ENCODE assay signal across 8 mouse cellular contexts in the genomic region with DNA sequence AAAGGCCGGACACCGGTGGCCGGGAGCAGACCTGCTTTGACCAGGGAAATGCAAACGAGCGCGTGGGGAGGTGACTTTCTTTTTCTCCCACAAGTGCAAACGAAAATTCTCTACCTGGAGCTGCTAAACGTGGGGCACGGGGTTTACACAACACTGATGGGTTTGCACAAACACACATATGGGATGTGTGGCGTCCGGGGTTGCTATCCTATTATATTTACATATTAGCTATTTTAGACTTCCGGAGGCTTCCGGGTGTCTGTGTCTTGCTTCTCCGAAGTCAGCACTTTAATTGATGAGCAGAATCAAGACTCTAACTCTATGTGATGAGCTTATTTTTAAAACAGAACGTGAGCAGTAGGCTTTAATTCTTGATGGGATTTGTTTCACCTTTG. TPM values are rescaled to one million over a fixed set of nuclear protein-coding genes. Genes with fewer than 3 reads are reported as not detected.
DNase-seq lines count a peak whose midpoint lies in the region; TF ChIP-seq lines count a peak whose summit lies in the region.

No protein-coding gene starts in this region.

- peaks cover 2% of the 10 kb centered on the region; the same call in 1 of the 2 replicates for H3K4me1 ChIP-seq in heart, adult 2 months (ENCODE audit: control insufficient read depth, insufficient read depth, low read length)
- H3K4me1 ChIP-seq in E14TG2a.4 (replicated peaks; ENCODE audit: low read depth, low read length), result peaks cover 13% of the 10 kb centered on the region
- peaks cover 15% of the 10 kb centered on the region for H3K4me1 ChIP-seq in hindbrain, embryonic 10.5 days (replicated peaks)
- peaks cover 20% of the 10 kb centered on the region for H3K4me1 ChIP-seq in megakaryocyte, embryonic 14.5 days

- peak overlapping the region; percentile 63 for H3K4me3 ChIP-seq in heart, adult 2 months
- H3K4me3 ChIP-seq in E14TG2a.4 (replicated peaks; ENCODE audit: low read length), result peak overlapping the region; percentile 85
- peak overlapping the region; percentile 78 for H3K4me3 ChIP-seq in hindbrain, embryonic 10.5 days
- peak overlapping the region; percentile 94 for H3K4me3 ChIP-seq in megakaryocyte, embryonic 14.5 days (replicated peaks)

- no peaks in the 10 kb centered on the region for H3K79me2 ChIP-seq in heart, adult 2 months (replicated peaks; ENCODE audit: control insufficient read depth, insufficient read depth, low read length)

- H3K9me3 ChIP-seq in E14TG2a.4 (ENCODE audit: low read length), result no peaks in the 10 kb centered on the region
- H3K9me3 ChIP-seq in hindbrain, embryonic 10.5 days, result no peaks in the 10 kb centered on the region
- no peaks in the 10 kb centered on the region for H3K9me3 ChIP-seq in megakaryocyte, embryonic 14.5 days

- no peak for TF ChIP-seq CTCF in heart, adult 2 months (IDR thresholded peaks at IDR 0.05)
- no peak for TF ChIP-seq CTCF in E14TG2a.4 (conservative IDR thresholded peaks at IDR 0.05; ENCODE audit: low read length)

- no peak for DNase-seq in heart, adult 2 months
- DNase-seq in heart, adult 9 months (ENCODE audit: low spot score in 2 of 2), result no peak
- DNase-seq in hindbrain, embryonic 10.5 days (ENCODE audit: low spot score), result no peak
- DNase-seq in adrenal gland, postnatal 36 days, result no peak
- no peak for DNase-seq in thymus, postnatal 25 days
- DNase-seq in adrenal gland, postnatal 4 days (ENCODE audit: low spot score in 2 of 2), result no peak

- no peak for TF ChIP-seq POLR2A in heart, adult 2 months (IDR thresholded peaks at IDR 0.05; ENCODE audit: insufficient read depth, low read depth, low read length)

- peak overlapping the region; percentile 59 for H3K27ac ChIP-seq in heart, adult 2 months
- H3K27ac ChIP-seq in hindbrain, embryonic 10.5 days, result peak overlapping the region; percentile 79; the same call in 1 of the 2 replicates

- TF ChIP-seq EP300 in heart, adult 2 months (IDR thresholded peaks at IDR 0.05; ENCODE audit: insufficient read depth, low read depth, low read length), result no peak

- no peaks in the 10 kb centered on the region for H3K36me3 ChIP-seq in heart, adult 2 months (ENCODE audit: control insufficient read depth, insufficient read depth, low read length)
- H3K36me3 ChIP-seq in E14TG2a.4 (ENCODE audit: insufficient read depth, low read length), result no peaks in the 10 kb centered on the region
- no peaks in the 10 kb centered on the region for H3K36me3 ChIP-seq in hindbrain, embryonic 10.5 days
- H3K36me3 ChIP-seq in megakaryocyte, embryonic 14.5 days (replicated peaks; ENCODE audit: low read length), result no peaks in the 10 kb centered on the region

- 13% methylated on average over 15 of the region's 15 CpGs for WGBS in heart, adult 2 months
- WGBS in hindbrain, embryonic 10.5 days, result 17% methylated on average over 15 of the region's 15 CpGs

- peak overlapping the region; percentile 91 for H3K9ac ChIP-seq in heart, adult 2 months (ENCODE audit: low read depth, low read length)

- intact Hi-C loops in heart, adult 2 months (cut with DNase I), result loop anchor here (5.0 kb wide), 1 partner anchor 80 kb away; no protein-coding TSS in a partner anchor

- no peaks in the 10 kb centered on the region for H3K27me3 ChIP-seq in heart, adult 2 months (ENCODE audit: control insufficient read depth, insufficient read depth, low read length)
- peaks cover 51% of the 10 kb centered on the region for H3K27me3 ChIP-seq in E14TG2a.4 (ENCODE audit: insufficient read depth, low read length)
- peaks cover 54% of the 10 kb centered on the region for H3K27me3 ChIP-seq in hindbrain, embryonic 10.5 days (ENCODE audit: insufficient read depth, poor library complexity, severe bottlenecking)
- peaks cover 22% of the 10 kb centered on the region for H3K27me3 ChIP-seq in megakaryocyte, embryonic 14.5 days (replicated peaks)

RNA-seq across cellular contexts. Expression of gene Enpp1, which starts 0.4 kb away (rescaled TPM):
- total RNA-seq in heart, adult 2 months (2021), result 1 to 10 TPM; 5.8 to 6.5 TPM
- polyA plus RNA-seq in heart, adult 2 months (2012; rRNA removed), result 2.1 and 2.8 TPM in 2 replicates
- polyA plus RNA-seq in hindbrain, embryonic 10.5 days (2016; fragmentation: Nextera tagmentation; extraction: Ambion mirVana), result 0.44 and 0.52 TPM in 2 replicates
- polyA plus RNA-seq in megakaryocyte, embryonic 14.5 days (2012; ENCODE audit: insufficient read depth, low replicate concordance), result 0.44 TPM in 1 of 2 replicates, not detected in the other
- total RNA-seq in adrenal gland, postnatal 36 days (2021), result 1 to 10 TPM; 2.7 to 3.8 TPM
- 1 to 10 TPM; 6.0 to 7.7 TPM for total RNA-seq in adrenal gland, postnatal 4 days (2021)
